Mouse (Mus musculus): Measurements from ENCODE around the gene Msrb3.

DNA sequence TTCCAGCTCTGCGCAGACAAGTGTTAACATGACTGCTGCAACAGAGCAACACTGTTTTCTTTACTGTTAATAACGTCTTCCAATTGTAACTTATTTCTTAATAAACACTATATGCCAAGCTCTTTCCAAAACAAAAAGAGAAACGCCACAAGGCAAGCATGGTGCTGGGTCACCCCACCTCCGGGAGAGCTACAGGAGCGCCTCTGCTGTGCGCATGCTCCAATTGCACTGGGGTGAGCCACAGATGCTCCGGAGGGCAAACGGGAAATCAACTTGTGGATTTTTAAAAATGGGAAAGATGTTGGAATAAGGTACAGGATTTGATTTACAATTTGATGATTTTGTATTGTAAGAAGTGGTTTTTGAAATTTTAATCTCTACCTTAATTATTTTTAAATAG, 27.3 kb upstream of the Msrb3 start:
- TF ChIP-seq MAX (IDR thresholded peaks at IDR 0.05; ENCODE audit: low read length) (no peak), POLR2A (IDR thresholded peaks at IDR 0.05; ENCODE audit: control insufficient read depth in 1 of 2, insufficient read depth in 1 of 2, low read depth in 1 of 2, low read length in 2 of 2, poor library complexity in 1 of 2) (no peak), ZC3H11A (IDR thresholded peaks at IDR 0.05; ENCODE audit: low read depth, low read length) (no peak), CTCF (IDR thresholded peaks at IDR 0.05 in 2 of 3, conservative IDR thresholded peaks at IDR 0.05 in 1 of 3; ENCODE audit: control insufficient read depth in 1 of 3, insufficient read depth in 1 of 3, low read depth in 2 of 3, low read length in 3 of 3, poor library complexity in 1 of 3, severe bottlenecking in 1 of 3) (no peak), TAL1 (IDR thresholded peaks at IDR 0.05; ENCODE audit: low read length) (no peak)

All from MEL (cell line).